Mouse (Mus musculus): ENCODE data around the gene Coro1a. TPM values are rescaled to one million over a fixed set of nuclear protein-coding genes. Genes with fewer than 3 reads are reported as not detected.

Coro1a gene
- total and polyA plus RNA-seq, 3 experiments, result 203 to 349 (median 312) TPM

- H3K4me3 ChIP-seq (replicated peaks in 1 of 3; ENCODE audit: low read depth in 2 of 3, low read length in 2 of 3, poor library complexity in 1 of 3), result no peak overlapping the region
- dilution Hi-C loops (cut with MboI; ENCODE audit: extremely low pct_ligation_motif_present, extremely low pct_unique_long_range_greater_than_20kb, low sequenced_read_pairs) (no loop called here), in situ Hi-C loops (cut with MboI; ENCODE audit: low pct_ligation_motif_present, low pct_unique_long_range_greater_than_20kb, low sequenced_read_pairs) (loop anchor here (5.0 kb wide), 2 partner anchors 50 to 495 kb away; no protein-coding TSS in a partner anchor)
- H3K9me3 ChIP-seq (replicated peaks; ENCODE audit: low read length), result no peaks in the 10 kb centered on the region
- TF ChIP-seq KAT2A (IDR thresholded peaks at IDR 0.05; ENCODE audit: insufficient replicate concordance, low read length) (no peak), ZC3H11A (IDR thresholded peaks at IDR 0.05; ENCODE audit: low read depth, low read length) (no peak), POLR2A (IDR thresholded peaks at IDR 0.05; ENCODE audit: low read depth, low read length) (no peak), MAX (IDR thresholded peaks at IDR 0.05; ENCODE audit: low read length) (no peak), CHD1 (IDR thresholded peaks at IDR 0.05; ENCODE audit: low read depth, low read length) (no peak), UBTF (IDR thresholded peaks at IDR 0.05; ENCODE audit: low read depth, low read length) (no peak), SIN3A (IDR thresholded peaks at IDR 0.05; ENCODE audit: low read length) (no peak), RAD21 (IDR thresholded peaks at IDR 0.05; ENCODE audit: low read depth, low read length) (no peak), JUN (IDR thresholded peaks at IDR 0.05; ENCODE audit: insufficient read depth, low read depth, low read length) (no peak), CHD2 (IDR thresholded peaks at IDR 0.05; ENCODE audit: low read length) (no peak), SMC3 (IDR thresholded peaks at IDR 0.05; ENCODE audit: low read depth, low read length) (no peak), NELFE (IDR thresholded peaks at IDR 0.05; ENCODE audit: low read depth, low read length) (no peak), MXI1 (IDR thresholded peaks at IDR 0.05; ENCODE audit: low read depth, low read length) (no peak), E2F4 (IDR thresholded peaks at IDR 0.05; ENCODE audit: insufficient replicate concordance, low read depth, low read length) (no peak), JUND (conservative IDR thresholded peaks at IDR 0.05; ENCODE audit: low read depth, low read length) (no peak)
- H3K4me2 ChIP-seq (ENCODE audit: insufficient read depth, low read depth, poor library complexity, severe bottlenecking), result no peak overlapping the region
- H3K9ac ChIP-seq (ENCODE audit: insufficient read depth, low read depth), result no peak overlapping the region
- DNase-seq (ENCODE audit: extremely low read depth), result no peak
- H3K4me1 ChIP-seq (ENCODE audit: control insufficient read depth in 1 of 2, insufficient read depth in 2 of 2), result peaks cover 10 to 28% of the 10 kb centered on the region in 2 experiments
- H3K27ac ChIP-seq (ENCODE audit: insufficient read depth, low read depth), result no peak overlapping the region
- H3K79me2 ChIP-seq (replicated peaks; ENCODE audit: control insufficient read depth, extremely low read depth, insufficient read depth, poor library complexity, severe bottlenecking), result peaks cover 20% of the 10 kb centered on the region
- H3K36me3 ChIP-seq (replicated peaks in 1 of 2; ENCODE audit: control insufficient read depth in 1 of 2, insufficient read depth in 1 of 2, low read length in 1 of 2), result peaks cover 23 to 51% of the 10 kb centered on the region in 2 experiments
- no peaks in the 10 kb centered on the region for H3K27me3 ChIP-seq (replicated peaks)
Observed at GRCm38 (mm10) chr7:126692426-126692825, 15.2 kb downstream of the Coro1a start.

GRCm38 (mm10) chr7:126691676-126692075 lies 15.9 kb downstream of the Coro1a start:
- Histone ChIP-seq H3K4me1 (ENCODE audit: control insufficient read depth in 1 of 2, insufficient read depth in 2 of 2) (peaks cover 3 to 21% of the 10 kb centered on the region in 2 experiments), H3K4me3 (replicated peaks in 1 of 3; ENCODE audit: low read depth in 2 of 3, low read length in 2 of 3, poor library complexity in 1 of 3) (no peak overlapping the region), H3K79me2 (replicated peaks; ENCODE audit: control insufficient read depth, extremely low read depth, insufficient read depth, poor library complexity, severe bottlenecking) (peaks cover 12% of the 10 kb centered on the region), H3K27ac (ENCODE audit: insufficient read depth, low read depth) (no peak overlapping the region), H3K9ac (ENCODE audit: insufficient read depth, low read depth) (no peak overlapping the region), H3K27me3 (replicated peaks) (no peaks in the 10 kb centered on the region), H3K9me3 (replicated peaks; ENCODE audit: low read length) (no peaks in the 10 kb centered on the region), H3K4me2 (ENCODE audit: insufficient read depth, low read depth, poor library complexity, severe bottlenecking) (no peak overlapping the region), H3K36me3 (replicated peaks in 1 of 2; ENCODE audit: control insufficient read depth in 1 of 2, insufficient read depth in 1 of 2, low read length in 1 of 2) (peaks cover 17 to 46% of the 10 kb centered on the region in 2 experiments)
- no peak for TF ChIP-seq ZC3H11A (IDR thresholded peaks at IDR 0.05; ENCODE audit: low read depth, low read length)
- TF ChIP-seq E2F4 (IDR thresholded peaks at IDR 0.05; ENCODE audit: insufficient replicate concordance, low read depth, low read length), result no peak
- no peak for TF ChIP-seq SIN3A (IDR thresholded peaks at IDR 0.05; ENCODE audit: low read length)
- no peak for TF ChIP-seq USF1 (IDR thresholded peaks at IDR 0.05; ENCODE audit: low read depth, low read length)
- dilution Hi-C loops (cut with MboI; ENCODE audit: extremely low pct_ligation_motif_present, extremely low pct_unique_long_range_greater_than_20kb, low sequenced_read_pairs), result no loop called here
- no peak for DNase-seq (ENCODE audit: extremely low read depth)
- in situ Hi-C loops (cut with MboI; ENCODE audit: low pct_ligation_motif_present, low pct_unique_long_range_greater_than_20kb, low sequenced_read_pairs), result loop anchor here (5.0 kb wide), 2 partner anchors 49 to 496 kb away; no protein-coding TSS in a partner anchor
